Mouse (Mus musculus): ENCODE data around the gene Nav2.

DNA sequence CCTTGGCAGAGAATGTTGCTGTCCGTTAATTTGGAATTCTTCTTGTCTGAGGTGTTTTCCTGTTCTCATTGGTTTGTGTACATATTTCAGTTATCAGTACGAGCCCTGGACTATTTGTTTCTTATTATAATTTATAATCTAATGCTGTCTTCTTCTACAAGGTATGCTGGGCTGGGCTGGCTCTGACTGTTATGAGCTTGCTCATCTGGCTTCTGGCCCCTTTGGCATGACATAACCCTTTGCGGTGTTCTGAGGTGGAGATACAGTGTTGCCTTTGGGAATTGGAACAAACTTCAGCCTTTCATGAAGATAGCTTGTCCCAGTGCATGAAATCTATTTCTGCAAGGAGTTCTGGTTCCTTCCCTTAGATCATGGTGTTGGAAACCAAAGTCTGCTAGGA, 431.4 kb downstream of the Nav2 start:
- no peak for TF ChIP-seq EP300 (IDR thresholded peaks at IDR 0.05; ENCODE audit: insufficient read depth, low read depth, low read length)
- no peak for TF ChIP-seq CTCF (IDR thresholded peaks at IDR 0.05; ENCODE audit: low read depth, low read length)

Measured in ES-Bruce4 (cell line).